Mouse (Mus musculus) ES-CJ7 (cell line): ENCODE data around the gene Flrt3.

Source experiments
- DNase-seq: peaks from one replicate; pipeline ENCODE4 v3.0.0; 2011; ENCODE audit warnings: low read depth, low spot score

Flrt3 gene

GRCm38 (mm10) chr2:140653481-140653880 is 17.8 kb downstream of the Flrt3 start:
- DNase-seq = no peak

GRCm38 (mm10) chr2:140621730-140622337 is 49.4 kb downstream of the Flrt3 start:
- DNase-seq = no peak

GRCm38 (mm10) chr2:140615451-140615850 is 55.8 kb downstream of the Flrt3 start:
- no peak for DNase-seq
